Mouse (Mus musculus) left cerebral cortex, adult 2 months (tissue): ENCODE measurements around the gene Gps1. TPM values are rescaled to one million over a fixed set of nuclear protein-coding genes. Genes with fewer than 3 reads are reported as not detected.

Experiments
- DNase-seq, 2 experiments: peaks; one replicate each; pipeline ENCODE4 v3.0.0; 2021 to 2022; ENCODE audit warnings: low spot score in 2 of 2, mixed read lengths in 1 of 2; ENCODE audit errors: extremely low spot score in 1 of 2
- H3K27ac ChIP-seq: fragments of 200-600 bp; 2 replicates; pipeline ENCODE4 v1.8.1; 2022
- H3K4me3 ChIP-seq: fragments of 200-600 bp; 2 replicates; pipeline ENCODE4 v1.8.1; 2022
- CTCF ChIP-seq: fragments of 200-600 bp; IDR thresholded peaks from 2 replicates; pipeline ENCODE4 v1.8.1; 2022; ENCODE audit warnings: antibody characterized with exemption, mild to moderate bottlenecking, moderate library complexity
- intact Hi-C: fragments of 180-260 bp; cut with DNase I; formaldehyde crosslinking; loops from one replicate; pipeline ENCODE4 v1.15.1; 2025
- total RNA-seq, 2 experiments: library from RNA; stranded (reverse); gene quantifications; 2 replicates each; pipeline ENCODE4 v1.2.3; 2021

Gene Gps1
- total RNA-seq, 2 experiments from 2014 or later, result 139 to 145 TPM

GRCm38 (mm10) chr11:120792652-120793051 lies 8.6 kb downstream of the Gps1 start:
- TF ChIP-seq CTCF, result no peak
- intact Hi-C loops, result no loop called here

GRCm38 (mm10) chr11:120795756-120796613 lies 11.9 kb downstream of the Gps1 start, which contains the start of gene Dus1l:
Gene Dus1l, minus strand, starts transcription at chr11:120796403.
- intact Hi-C loops, result no loop called here
- Histone ChIP-seq H3K4me3 (peak within 1 kb of the TSS; percentile 92), H3K27ac (peak within 1 kb of the TSS; percentile 89)
- TF ChIP-seq CTCF, result no peak
- peak; percentile 97 to 99 for DNase-seq

More at GRCm38 (mm10) chr11:120792652-120793051, 8.6 kb downstream of the Gps1 start:
- no peak overlapping the region for H3K4me3 ChIP-seq
- no peak overlapping the region for H3K27ac ChIP-seq
- DNase-seq, result no peak

GRCm38 (mm10) chr11:120796614-120796946 lies 12.5 kb downstream of the Gps1 start:
- H3K4me3 ChIP-seq, result peak overlapping the region; percentile 92
- peak overlapping the region; percentile 87 for H3K27ac ChIP-seq
- no peak for DNase-seq
- intact Hi-C loops, result no loop called here
- TF ChIP-seq CTCF, result no peak

GRCm38 (mm10) chr11:120798244-120798643 lies 14.2 kb downstream of the Gps1 start:
- no peak for DNase-seq
- intact Hi-C loops, result no loop called here

GRCm38 (mm10) chr11:120799316-120799890 lies 15.3 kb downstream of the Gps1 start:
- intact Hi-C loops, result no loop called here
- no peak for TF ChIP-seq CTCF
- Histone ChIP-seq H3K4me3 (no peak overlapping the region), H3K27ac (peak overlapping the region; percentile 69; the same call in 1 of the 2 replicates)
- no peak for DNase-seq

More at GRCm38 (mm10) chr11:120798244-120798643, 14.2 kb downstream of the Gps1 start:
- Histone ChIP-seq H3K4me3 (no peak overlapping the region), H3K27ac (no peak overlapping the region)
- TF ChIP-seq CTCF, result no peak

GRCm38 (mm10) chr11:120800061-120800904 lies 16.2 kb downstream of the Gps1 start:
- no peak overlapping the region for H3K4me3 ChIP-seq
- DNase-seq, result peak; percentile 79 to 85
- TF ChIP-seq CTCF, result peak; percentile 95
- intact Hi-C loops, result loop anchor here (1.0 to 2.0 kb wide), 2 partner anchors 23 to 80 kb away; no protein-coding TSS in a partner anchor
- H3K27ac ChIP-seq, result peak overlapping the region; percentile 69

- Histone ChIP-seq H3K4me3 (no peak overlapping the region), H3K27ac (no peak overlapping the region)
- no peak for TF ChIP-seq CTCF
- intact Hi-C loops, result no loop called here
- DNase-seq, result no peak
Measured at GRCm38 (mm10) chr11:120804274-120804673, 20.2 kb downstream of the Gps1 start.

GRCm38 (mm10) chr11:120804769-120805168 lies 20.7 kb downstream of the Gps1 start:
- no peak for DNase-seq
- no peak overlapping the region for H3K4me3 ChIP-seq
- TF ChIP-seq CTCF, result no peak
- intact Hi-C loops, result no loop called here
- H3K27ac ChIP-seq, result no peak overlapping the region

- no peak for TF ChIP-seq CTCF
- no peak overlapping the region for H3K4me3 ChIP-seq
- intact Hi-C loops, result no loop called here
Measured at GRCm38 (mm10) chr11:120805375-120806298, 21.6 kb downstream of the Gps1 start.

GRCm38 (mm10) chr11:120808010-120808409 lies 23.9 kb downstream of the Gps1 start:
- Histone ChIP-seq H3K4me3 (no peak overlapping the region), H3K27ac (no peak overlapping the region)
- no peak for DNase-seq
- intact Hi-C loops, result no loop called here
- TF ChIP-seq CTCF, result no peak

More at GRCm38 (mm10) chr11:120805375-120806298, 21.6 kb downstream of the Gps1 start:
- no peak overlapping the region for H3K27ac ChIP-seq
- DNase-seq, result no peak

GRCm38 (mm10) chr11:120812068-120812467 lies 28.0 kb downstream of the Gps1 start:
- Histone ChIP-seq H3K4me3 (no peak overlapping the region), H3K27ac (no peak overlapping the region)
- intact Hi-C loops, result no loop called here
- DNase-seq, result no peak
- no peak for TF ChIP-seq CTCF
